Mouse (Mus musculus): ENCODE data around the gene Tbxas1. TPM values are rescaled to one million over a fixed set of nuclear protein-coding genes. Genes with fewer than 3 reads are reported as not detected.
A peak's percentile ranks its signal among the peaks of the same experiment; 100 is the strongest.

Gene Tbxas1
- polyA plus RNA-seq, 1 experiment from 2014 or later: 1.9 TPM

DNA sequence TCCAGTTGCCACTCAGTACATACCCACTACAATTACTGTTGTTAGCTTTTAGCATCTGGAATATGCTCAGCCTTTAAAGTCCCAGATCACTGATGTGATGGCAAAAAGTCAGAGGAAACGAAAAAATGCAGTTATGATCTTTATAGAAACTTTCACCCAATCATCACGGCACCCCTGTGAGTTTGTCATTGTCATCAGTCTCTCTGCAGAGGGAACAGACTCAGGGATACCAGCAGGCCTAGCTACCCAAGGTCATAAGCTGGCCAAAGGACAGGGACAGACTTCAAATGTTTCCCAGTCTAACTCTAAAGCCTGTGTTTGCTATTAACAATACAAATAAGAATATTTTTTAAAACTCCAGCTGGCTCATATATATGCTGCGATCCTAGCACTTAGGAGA, 33.7 kb upstream of the Tbxas1 start:
- WGBS: 92% methylated on average over 3 of the region's 3 CpGs
- no peak overlapping the region for H3K27ac ChIP-seq
- H3K9me3 ChIP-seq: no peaks in the 10 kb centered on the region
- peaks cover 26% of the 10 kb centered on the region for H3K4me1 ChIP-seq (replicated peaks)
- no peak for DNase-seq (ENCODE audit: low spot score)
- H3K27me3 ChIP-seq (ENCODE audit: insufficient read depth, poor library complexity, severe bottlenecking): no peaks in the 10 kb centered on the region
- H3K4me3 ChIP-seq: no peak overlapping the region
- H3K36me3 ChIP-seq: peaks cover 32% of the 10 kb centered on the region

- H3K27me3 ChIP-seq (ENCODE audit: insufficient read depth, poor library complexity, severe bottlenecking): no peaks in the 10 kb centered on the region
- H3K4me1 ChIP-seq (replicated peaks): peaks cover 50% of the 10 kb centered on the region
- DNase-seq (ENCODE audit: low spot score): no peak
- H3K4me3 ChIP-seq: no peak overlapping the region
- H3K27ac ChIP-seq: no peak overlapping the region
- 67% methylated on average over 1 of the region's 1 CpGs for WGBS
- peaks cover 12% of the 10 kb centered on the region for H3K36me3 ChIP-seq
- no peaks in the 10 kb centered on the region for H3K9me3 ChIP-seq
These were observed 30.1 kb upstream of the Tbxas1 start for GRCm38 (mm10) chr6:38845117-38845516.

DNA sequence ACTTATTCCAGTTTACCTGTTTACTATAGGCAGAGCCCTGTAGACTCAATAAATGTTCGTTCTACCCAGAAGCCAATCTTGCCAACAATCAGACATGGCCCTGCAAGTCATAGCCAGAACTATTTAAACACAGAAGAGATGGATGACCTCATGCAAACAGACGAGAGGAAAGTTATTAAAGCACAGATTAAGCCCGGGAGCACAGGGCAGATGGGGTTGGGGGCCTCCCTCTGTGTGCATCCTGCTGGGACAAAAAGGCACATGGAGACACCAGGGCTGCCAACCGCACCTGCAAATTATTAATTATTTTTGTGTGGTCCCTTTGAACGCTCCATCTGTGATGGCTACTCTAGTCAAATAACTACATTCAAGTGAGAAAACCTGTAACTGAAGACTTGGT, 29.3 kb upstream of the Tbxas1 start:
- Histone ChIP-seq H3K27me3 (ENCODE audit: insufficient read depth, poor library complexity, severe bottlenecking) (no peaks in the 10 kb centered on the region), H3K4me3 (no peak overlapping the region), H3K36me3 (0 out of 2 replicates have a peak, but pooled peaks cover 5% of the 10 kb centered on the region), H3K27ac (no peak overlapping the region), H3K4me1 (replicated peaks) (peaks cover 50% of the 10 kb centered on the region), H3K9me3 (no peaks in the 10 kb centered on the region)
- no peak for DNase-seq (ENCODE audit: low spot score)
- WGBS: 74% methylated on average over 5 of the region's 5 CpGs

- DNase-seq (ENCODE audit: low spot score): no peak
- WGBS: 95% methylated on average over 6 of the region's 6 CpGs
- Histone ChIP-seq H3K27ac (peak overlapping the region; percentile 35; the same call in 1 of the 2 replicates), H3K9me3 (no peaks in the 10 kb centered on the region), H3K36me3 (0 out of 2 replicates have a peak, but pooled peaks cover 3% of the 10 kb centered on the region), H3K27me3 (ENCODE audit: insufficient read depth, poor library complexity, severe bottlenecking) (no peaks in the 10 kb centered on the region), H3K4me3 (no peak overlapping the region), H3K4me1 (replicated peaks) (peaks cover 50% of the 10 kb centered on the region)
These were observed 28.6 kb upstream of the Tbxas1 start for GRCm38 (mm10) chr6:38846330-38847195.

- H3K27ac ChIP-seq: no peak overlapping the region
- 0 out of 2 replicates have a peak, but pooled peaks cover 3% of the 10 kb centered on the region for H3K36me3 ChIP-seq
- H3K4me3 ChIP-seq: no peak overlapping the region
- whole genome bisulfite sequencing: 87% methylated on average over 1 of the region's 1 CpGs
- peaks cover 50% of the 10 kb centered on the region for H3K4me1 ChIP-seq (replicated peaks)
- no peak for DNase-seq (ENCODE audit: low spot score)
- no peaks in the 10 kb centered on the region for H3K9me3 ChIP-seq
- no peaks in the 10 kb centered on the region for H3K27me3 ChIP-seq (ENCODE audit: insufficient read depth, poor library complexity, severe bottlenecking)
These were observed 27.8 kb upstream of the Tbxas1 start for GRCm38 (mm10) chr6:38847447-38847846.

GRCm38 (mm10) chr6:38847958-38848910, 27.0 kb upstream of the Tbxas1 start:
- Histone ChIP-seq H3K27me3 (ENCODE audit: insufficient read depth, poor library complexity, severe bottlenecking) (no peaks in the 10 kb centered on the region), H3K36me3 (no peaks in the 10 kb centered on the region), H3K9me3 (no peaks in the 10 kb centered on the region), H3K4me1 (replicated peaks) (peaks cover 50% of the 10 kb centered on the region), H3K27ac (peak overlapping the region; percentile 16; the same call in 1 of the 2 replicates), H3K4me3 (no peak overlapping the region)
- no peak for DNase-seq (ENCODE audit: low spot score)
- 82% methylated on average over 3 of the region's 3 CpGs for WGBS

GRCm38 (mm10) chr6:38850715-38851259, 24.4 kb upstream of the Tbxas1 start:
- peaks cover 44% of the 10 kb centered on the region for H3K4me1 ChIP-seq (replicated peaks)
- no peak for DNase-seq (ENCODE audit: low spot score)
- H3K27ac ChIP-seq: no peak overlapping the region
- H3K27me3 ChIP-seq (ENCODE audit: insufficient read depth, poor library complexity, severe bottlenecking): no peaks in the 10 kb centered on the region
- 95% methylated on average over 6 of the region's 6 CpGs for WGBS
- H3K4me3 ChIP-seq: no peak overlapping the region
- no peaks in the 10 kb centered on the region for H3K9me3 ChIP-seq
- H3K36me3 ChIP-seq: no peaks in the 10 kb centered on the region

GRCm38 (mm10) chr6:38851740-38852139, 23.5 kb upstream of the Tbxas1 start:
- Histone ChIP-seq H3K36me3 (no peaks in the 10 kb centered on the region), H3K27me3 (ENCODE audit: insufficient read depth, poor library complexity, severe bottlenecking) (no peaks in the 10 kb centered on the region), H3K9me3 (no peaks in the 10 kb centered on the region), H3K4me1 (replicated peaks) (peaks cover 34% of the 10 kb centered on the region), H3K4me3 (no peak overlapping the region), H3K27ac (no peak overlapping the region)
- DNase-seq (ENCODE audit: low spot score): no peak
- 92% methylated on average over 2 of the region's 2 CpGs for WGBS

GRCm38 (mm10) chr6:38853561-38853992, 21.6 kb upstream of the Tbxas1 start:
- Histone ChIP-seq H3K27me3 (ENCODE audit: insufficient read depth, poor library complexity, severe bottlenecking) (no peaks in the 10 kb centered on the region), H3K4me3 (no peak overlapping the region), H3K4me1 (replicated peaks) (peaks cover 16% of the 10 kb centered on the region), H3K9me3 (no peaks in the 10 kb centered on the region), H3K36me3 (no peaks in the 10 kb centered on the region), H3K27ac (no peak overlapping the region)
- WGBS: 86% methylated on average over 5 of the region's 5 CpGs
- no peak for DNase-seq (ENCODE audit: low spot score)

- Histone ChIP-seq H3K4me3 (no peak overlapping the region), H3K4me1 (replicated peaks) (peaks cover 10% of the 10 kb centered on the region; the same call in 1 of the 2 replicates), H3K36me3 (no peaks in the 10 kb centered on the region), H3K27ac (no peak overlapping the region), H3K9me3 (no peaks in the 10 kb centered on the region), H3K27me3 (ENCODE audit: insufficient read depth, poor library complexity, severe bottlenecking) (no peaks in the 10 kb centered on the region)
- no peak for DNase-seq (ENCODE audit: low spot score)
- 94% methylated on average over 1 of the region's 1 CpGs for WGBS
These were observed 15.4 kb upstream of the Tbxas1 start for GRCm38 (mm10) chr6:38859819-38860218.

DNA sequence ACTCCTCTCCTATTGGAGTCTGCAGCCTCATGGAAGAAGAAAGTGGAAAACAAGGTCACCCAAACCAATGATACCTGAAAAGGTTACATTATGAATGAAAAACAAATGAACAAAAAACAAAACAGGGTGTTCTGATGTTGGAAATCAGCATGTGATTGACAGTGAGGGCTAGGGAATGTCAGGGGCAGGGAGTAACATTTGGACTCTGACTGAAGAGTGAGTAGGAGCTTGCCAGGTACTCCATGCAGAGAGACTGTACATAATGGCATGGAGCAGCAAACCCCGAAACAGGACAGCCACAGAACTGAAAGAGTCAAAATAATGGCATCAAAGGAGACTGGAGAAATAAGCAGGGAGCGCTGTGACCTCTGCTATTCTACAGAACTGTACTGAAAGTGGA, 14.9 kb upstream of the Tbxas1 start:
- WGBS: 97% methylated on average over 2 of the region's 2 CpGs
- no peaks in the 10 kb centered on the region for H3K36me3 ChIP-seq

GRCm38 (mm10) chr6:38863595-38863994, 11.6 kb upstream of the Tbxas1 start:
- Histone ChIP-seq H3K36me3 (no peaks in the 10 kb centered on the region), H3K4me3 (no peak overlapping the region), H3K4me1 (replicated peaks) (peaks cover 44% of the 10 kb centered on the region), H3K9me3 (no peaks in the 10 kb centered on the region), H3K27ac (no peak overlapping the region), H3K27me3 (ENCODE audit: insufficient read depth, poor library complexity, severe bottlenecking) (no peaks in the 10 kb centered on the region)
- DNase-seq (ENCODE audit: low spot score): no peak
- 76% methylated on average over 3 of the region's 3 CpGs for WGBS

More for the DNA sequence above, 14.9 kb upstream of the Tbxas1 start:
- no peak overlapping the region for H3K4me3 ChIP-seq
- H3K27me3 ChIP-seq (ENCODE audit: insufficient read depth, poor library complexity, severe bottlenecking): no peaks in the 10 kb centered on the region
- H3K27ac ChIP-seq: no peak overlapping the region
- H3K4me1 ChIP-seq (replicated peaks): peaks cover 15% of the 10 kb centered on the region
- no peaks in the 10 kb centered on the region for H3K9me3 ChIP-seq
- no peak for DNase-seq (ENCODE audit: low spot score)
